Mouse (Mus musculus): ENCODE data around the gene Acer1. TPM values are rescaled to one million over a fixed set of nuclear protein-coding genes. Genes with fewer than 3 reads are reported as not detected.
A peak's percentile ranks its signal among the peaks of the same experiment; 100 is the strongest.

Gene Acer1
- polyA plus RNA-seq, 1 experiment from 2014 or later = 0.09 TPM

- no peak for DNase-seq (ENCODE audit: low spot score)
Observed at GRCm38 (mm10) chr17:56995046-56995445, 13.1 kb upstream of the Acer1 start.

GRCm38 (mm10) chr17:56990966-56991365 is 9.0 kb upstream of the Acer1 start:
- no peak for ATAC-seq (replicated peaks; ENCODE audit: low FRiP score, low TSS enrichment, low read depth)
- Histone ChIP-seq H3K9me3 (ENCODE audit: control insufficient read depth, low read length) (no peaks in the 10 kb centered on the region), H3K9ac (ENCODE audit: low read length) (peak overlapping the region; percentile 83), H3K27ac (ENCODE audit: low read depth) (no peak overlapping the region), H3K36me3 (ENCODE audit: control insufficient read depth, insufficient read depth, low read length) (peaks cover 45% of the 10 kb centered on the region), H3K4me1 (replicated peaks; ENCODE audit: control insufficient read depth, insufficient read depth, low read length) (peaks cover 6% of the 10 kb centered on the region), H3K4me3 (ENCODE audit: low read depth, low read length) (peak overlapping the region; percentile 93), H3K4me2 (ENCODE audit: low read length) (peak overlapping the region; percentile 76), H3K27me3 (replicated peaks; ENCODE audit: control insufficient read depth, insufficient read depth, low read length) (no peaks in the 10 kb centered on the region)
- no peak for DNase-seq (ENCODE audit: low spot score)
- WGBS = 77% methylated on average over 2 of the region's 2 CpGs

More at GRCm38 (mm10) chr17:56995046-56995445, 13.1 kb upstream of the Acer1 start:
- Histone ChIP-seq H3K27ac (ENCODE audit: low read depth) (no peak overlapping the region), H3K36me3 (ENCODE audit: control insufficient read depth, insufficient read depth, low read length) (peaks cover 61% of the 10 kb centered on the region), H3K4me1 (replicated peaks; ENCODE audit: control insufficient read depth, insufficient read depth, low read length) (peaks cover 12% of the 10 kb centered on the region), H3K9ac (ENCODE audit: low read length) (no peak overlapping the region), H3K9me3 (ENCODE audit: control insufficient read depth, low read length) (no peaks in the 10 kb centered on the region), H3K4me3 (ENCODE audit: low read depth, low read length) (no peak overlapping the region), H3K27me3 (replicated peaks; ENCODE audit: control insufficient read depth, insufficient read depth, low read length) (no peaks in the 10 kb centered on the region), H3K4me2 (ENCODE audit: low read length) (no peak overlapping the region)
- WGBS = 87% methylated on average over 8 of the region's 8 CpGs
- no peak for ATAC-seq (replicated peaks; ENCODE audit: low FRiP score, low TSS enrichment, low read depth)

GRCm38 (mm10) chr17:56990115-56990746 is 8.3 kb upstream of the Acer1 start, which contains the start of gene Clpp:
Gene Clpp (plus strand): TSS chr17:56990305.
- DNase-seq (ENCODE audit: low spot score) = peak; percentile 97
- H3K27me3 ChIP-seq (replicated peaks; ENCODE audit: control insufficient read depth, insufficient read depth, low read length) = no peaks in the 10 kb centered on the region

GRCm38 (mm10) chr17:56989467-56990114 is 7.7 kb upstream of the Acer1 start:
- H3K4me3 ChIP-seq (ENCODE audit: low read depth, low read length) = peak overlapping the region; percentile 93
- peak; percentile 65 for DNase-seq (ENCODE audit: low spot score)

More at GRCm38 (mm10) chr17:56990115-56990746, 8.3 kb upstream of the Acer1 start, which contains the start of gene Clpp:
- Histone ChIP-seq H3K9me3 (ENCODE audit: control insufficient read depth, low read length) (no peaks in the 10 kb centered on the region), H3K27ac (ENCODE audit: low read depth) (peak within 1 kb of the TSS; percentile 60; the same call in 1 of the 2 replicates), H3K9ac (ENCODE audit: low read length) (peak within 1 kb of the TSS; percentile 83), H3K4me3 (ENCODE audit: low read depth, low read length) (peak within 1 kb of the TSS; percentile 93), H3K4me1 (replicated peaks; ENCODE audit: control insufficient read depth, insufficient read depth, low read length) (peaks cover 6% of the 10 kb centered on the region), H3K36me3 (ENCODE audit: control insufficient read depth, insufficient read depth, low read length) (peaks cover 37% of the 10 kb centered on the region), H3K4me2 (ENCODE audit: low read length) (peak within 1 kb of the TSS; percentile 76)
- ATAC-seq (replicated peaks; ENCODE audit: low FRiP score, low TSS enrichment, low read depth) = peak; percentile 95
- WGBS = under 1% methylated on average over 52 of the region's 52 CpGs

GRCm38 (mm10) chr17:56988921-56989430 is 7.0 kb upstream of the Acer1 start:
- Histone ChIP-seq H3K27ac (ENCODE audit: low read depth) (no peak overlapping the region), H3K9ac (ENCODE audit: low read length) (peak overlapping the region; percentile 83; the same call in 1 of the 2 replicates), H3K36me3 (ENCODE audit: control insufficient read depth, insufficient read depth, low read length) (peaks cover 25% of the 10 kb centered on the region), H3K4me3 (ENCODE audit: low read depth, low read length) (peak overlapping the region; percentile 93), H3K9me3 (ENCODE audit: control insufficient read depth, low read length) (no peaks in the 10 kb centered on the region), H3K27me3 (replicated peaks; ENCODE audit: control insufficient read depth, insufficient read depth, low read length) (no peaks in the 10 kb centered on the region), H3K4me2 (ENCODE audit: low read length) (peak overlapping the region; percentile 76), H3K4me1 (replicated peaks; ENCODE audit: control insufficient read depth, insufficient read depth, low read length) (peaks cover 6% of the 10 kb centered on the region)
- no peak for DNase-seq (ENCODE audit: low spot score)
- 76% methylated on average over 7 of the region's 7 CpGs for WGBS
- ATAC-seq (replicated peaks; ENCODE audit: low FRiP score, low TSS enrichment, low read depth) = no peak

More at GRCm38 (mm10) chr17:56989467-56990114, 7.7 kb upstream of the Acer1 start:
- Histone ChIP-seq H3K9me3 (ENCODE audit: control insufficient read depth, low read length) (no peaks in the 10 kb centered on the region), H3K4me2 (ENCODE audit: low read length) (peak overlapping the region; percentile 76), H3K27ac (ENCODE audit: low read depth) (peak overlapping the region; percentile 60; the same call in 1 of the 2 replicates), H3K27me3 (replicated peaks; ENCODE audit: control insufficient read depth, insufficient read depth, low read length) (no peaks in the 10 kb centered on the region), H3K9ac (ENCODE audit: low read length) (peak overlapping the region; percentile 83), H3K36me3 (ENCODE audit: control insufficient read depth, insufficient read depth, low read length) (peaks cover 31% of the 10 kb centered on the region), H3K4me1 (replicated peaks; ENCODE audit: control insufficient read depth, insufficient read depth, low read length) (peaks cover 6% of the 10 kb centered on the region)
- 4% methylated on average over 25 of the region's 25 CpGs for WGBS
- peak; percentile 90 for ATAC-seq (replicated peaks; ENCODE audit: low FRiP score, low TSS enrichment, low read depth)

GRCm38 (mm10) chr17:56988441-56988840 is 6.5 kb upstream of the Acer1 start:
- H3K27me3 ChIP-seq (replicated peaks; ENCODE audit: control insufficient read depth, insufficient read depth, low read length) = no peaks in the 10 kb centered on the region
- no peak overlapping the region for H3K9ac ChIP-seq (ENCODE audit: low read length)
- no peak for ATAC-seq (replicated peaks; ENCODE audit: low FRiP score, low TSS enrichment, low read depth)
- no peak for DNase-seq (ENCODE audit: low spot score)
- H3K4me1 ChIP-seq (replicated peaks; ENCODE audit: control insufficient read depth, insufficient read depth, low read length) = peaks cover 6% of the 10 kb centered on the region
- H3K27ac ChIP-seq (ENCODE audit: low read depth) = no peak overlapping the region
- 82% methylated on average over 7 of the region's 7 CpGs for WGBS
- H3K4me3 ChIP-seq (ENCODE audit: low read depth, low read length) = no peak overlapping the region
- no peaks in the 10 kb centered on the region for H3K9me3 ChIP-seq (ENCODE audit: control insufficient read depth, low read length)
- H3K4me2 ChIP-seq (ENCODE audit: low read length) = no peak overlapping the region
- H3K36me3 ChIP-seq (ENCODE audit: control insufficient read depth, insufficient read depth, low read length) = peaks cover 20% of the 10 kb centered on the region

GRCm38 (mm10) chr17:56986105-56986805 is 4.3 kb upstream of the Acer1 start:
- WGBS = 87% methylated on average over 3 of the region's 3 CpGs
- Histone ChIP-seq H3K27ac (ENCODE audit: low read depth) (no peak overlapping the region), H3K4me3 (ENCODE audit: low read depth, low read length) (no peak overlapping the region), H3K9ac (ENCODE audit: low read length) (no peak overlapping the region), H3K4me1 (replicated peaks; ENCODE audit: control insufficient read depth, insufficient read depth, low read length) (peaks cover 6% of the 10 kb centered on the region), H3K4me2 (ENCODE audit: low read length) (no peak overlapping the region), H3K9me3 (ENCODE audit: control insufficient read depth, low read length) (no peaks in the 10 kb centered on the region), H3K27me3 (replicated peaks; ENCODE audit: control insufficient read depth, insufficient read depth, low read length) (no peaks in the 10 kb centered on the region), H3K36me3 (ENCODE audit: control insufficient read depth, insufficient read depth, low read length) (no peaks in the 10 kb centered on the region)
- ATAC-seq (replicated peaks; ENCODE audit: low FRiP score, low TSS enrichment, low read depth) (no peak), DNase-seq (ENCODE audit: low spot score) (no peak)

GRCm38 (mm10) chr17:56985656-56986055 is 3.7 kb upstream of the Acer1 start:
- 80% methylated on average over 3 of the region's 3 CpGs for WGBS
- Histone ChIP-seq H3K4me3 (ENCODE audit: low read depth, low read length) (no peak overlapping the region), H3K9me3 (ENCODE audit: control insufficient read depth, low read length) (no peaks in the 10 kb centered on the region), H3K4me1 (replicated peaks; ENCODE audit: control insufficient read depth, insufficient read depth, low read length) (no peaks in the 10 kb centered on the region), H3K27me3 (replicated peaks; ENCODE audit: control insufficient read depth, insufficient read depth, low read length) (no peaks in the 10 kb centered on the region), H3K36me3 (ENCODE audit: control insufficient read depth, insufficient read depth, low read length) (no peaks in the 10 kb centered on the region), H3K27ac (ENCODE audit: low read depth) (no peak overlapping the region), H3K9ac (ENCODE audit: low read length) (no peak overlapping the region), H3K4me2 (ENCODE audit: low read length) (no peak overlapping the region)
- ATAC-seq (replicated peaks; ENCODE audit: low FRiP score, low TSS enrichment, low read depth) (no peak), DNase-seq (ENCODE audit: low spot score) (no peak)
